Mouse (Mus musculus): ENCODE measurements around the gene Ell. TPM values are rescaled to one million over a fixed set of nuclear protein-coding genes. Genes with fewer than 3 reads are reported as not detected.

Gene Ell
- polyA plus RNA-seq, 1 experiment: 3.3 TPM

DNA sequence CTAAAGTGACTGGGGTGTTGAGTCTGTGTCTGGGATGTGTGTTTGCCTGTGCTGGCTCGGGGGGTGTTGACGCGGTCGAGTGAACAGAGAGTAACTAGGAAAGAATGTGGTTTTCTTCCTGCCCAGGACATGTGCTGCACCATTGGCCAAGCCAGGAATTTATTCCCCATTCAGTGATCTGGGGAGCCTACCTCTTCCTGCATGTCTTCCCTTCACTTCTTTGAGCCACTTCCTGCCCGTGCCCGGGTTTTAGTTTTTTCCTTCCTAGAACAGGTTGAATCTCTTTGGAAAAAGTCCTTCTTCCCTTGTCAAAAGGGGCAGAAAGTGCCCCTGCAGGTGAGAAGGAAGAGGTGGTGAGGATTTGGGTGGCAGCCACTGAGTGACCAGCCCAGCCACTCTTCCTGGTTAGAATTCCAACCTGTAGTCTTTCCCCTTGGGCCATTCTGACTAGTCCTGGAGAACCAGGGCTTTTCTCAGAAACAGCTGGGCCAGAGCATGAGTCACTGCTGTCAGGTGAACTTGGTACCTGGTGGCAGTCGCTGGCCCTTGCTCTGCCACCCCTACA, 1.3 kb downstream of the Ell start:
- H3K4me3 ChIP-seq (replicated peaks): peak overlapping the region; percentile 93
- no peaks in the 10 kb centered on the region for H3K27me3 ChIP-seq (ENCODE audit: control insufficient read depth)
- H3K9me3 ChIP-seq (ENCODE audit: control insufficient read depth, low read length): no peaks in the 10 kb centered on the region
- peaks cover 53% of the 10 kb centered on the region for H3K36me3 ChIP-seq (ENCODE audit: control insufficient read depth)
- peaks cover 68% of the 10 kb centered on the region for H3K4me1 ChIP-seq (ENCODE audit: control insufficient read depth)
- TF ChIP-seq TAL1 (IDR thresholded peaks at IDR 0.05; ENCODE audit: low read length) (no peak), GATA1 (IDR thresholded peaks at IDR 0.05; ENCODE audit: low read length) (no peak)

DNA sequence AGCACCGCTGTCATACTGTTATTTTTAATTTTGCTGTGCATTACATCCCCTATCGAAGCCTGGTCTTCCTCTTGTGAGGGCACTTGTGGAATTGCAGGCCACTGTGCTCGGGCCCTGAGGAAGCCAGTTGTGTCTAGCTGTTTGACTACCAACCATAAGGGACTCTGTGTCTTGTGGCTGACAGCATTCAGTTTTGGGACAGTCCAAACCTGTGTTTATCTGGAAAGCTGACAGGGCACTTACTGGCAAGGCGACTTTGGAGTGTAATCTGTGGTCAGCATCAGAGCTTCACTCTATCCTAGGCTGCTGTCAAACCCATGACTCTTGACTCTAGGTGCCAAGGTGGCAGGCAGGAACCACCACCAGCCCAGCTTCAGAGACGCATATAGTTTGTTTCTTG, 1.8 kb downstream of the Ell start:
- TF ChIP-seq TAL1 (IDR thresholded peaks at IDR 0.05; ENCODE audit: low read length): no peak
- no peak for TF ChIP-seq GATA1 (IDR thresholded peaks at IDR 0.05; ENCODE audit: low read length)
- Histone ChIP-seq H3K4me1 (ENCODE audit: control insufficient read depth) (peaks cover 73% of the 10 kb centered on the region), H3K27me3 (ENCODE audit: control insufficient read depth) (no peaks in the 10 kb centered on the region), H3K36me3 (ENCODE audit: control insufficient read depth) (peaks cover 53% of the 10 kb centered on the region), H3K9me3 (ENCODE audit: control insufficient read depth, low read length) (no peaks in the 10 kb centered on the region), H3K4me3 (replicated peaks) (peak overlapping the region; percentile 93)

DNA sequence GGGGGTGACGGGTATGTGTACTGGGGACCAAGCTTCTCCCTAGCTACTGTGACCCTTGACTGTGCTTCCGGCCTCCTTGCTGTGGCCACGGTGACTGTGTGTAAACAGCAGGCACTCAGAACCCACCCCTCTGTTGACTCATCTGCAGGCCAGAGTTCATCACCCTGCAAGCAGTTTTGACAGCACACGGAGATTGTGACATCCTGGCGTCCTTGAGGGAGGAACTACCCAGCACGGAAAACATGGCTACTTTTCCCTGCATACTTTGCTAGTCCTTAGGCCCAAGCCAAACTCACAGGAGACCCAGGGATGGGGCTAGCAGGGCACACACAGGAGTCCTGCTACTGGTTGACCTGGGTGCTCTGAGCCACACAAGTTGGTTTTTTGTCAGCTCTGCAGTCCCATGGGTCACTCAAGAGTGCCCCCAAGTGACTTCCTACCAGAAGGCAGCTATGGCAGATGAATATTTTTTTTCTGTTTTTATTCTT, 5.0 kb downstream of the Ell start:
- H3K36me3 ChIP-seq (ENCODE audit: control insufficient read depth): peaks cover 52% of the 10 kb centered on the region
- H3K4me3 ChIP-seq (replicated peaks): no peak overlapping the region
- H3K4me1 ChIP-seq (ENCODE audit: control insufficient read depth): peaks cover 80% of the 10 kb centered on the region
- no peaks in the 10 kb centered on the region for H3K9me3 ChIP-seq (ENCODE audit: control insufficient read depth, low read length)
- TF ChIP-seq TAL1 (IDR thresholded peaks at IDR 0.05; ENCODE audit: low read length) (no peak), GATA1 (IDR thresholded peaks at IDR 0.05; ENCODE audit: low read length) (no peak)
- H3K27me3 ChIP-seq (ENCODE audit: control insufficient read depth): no peaks in the 10 kb centered on the region

DNA sequence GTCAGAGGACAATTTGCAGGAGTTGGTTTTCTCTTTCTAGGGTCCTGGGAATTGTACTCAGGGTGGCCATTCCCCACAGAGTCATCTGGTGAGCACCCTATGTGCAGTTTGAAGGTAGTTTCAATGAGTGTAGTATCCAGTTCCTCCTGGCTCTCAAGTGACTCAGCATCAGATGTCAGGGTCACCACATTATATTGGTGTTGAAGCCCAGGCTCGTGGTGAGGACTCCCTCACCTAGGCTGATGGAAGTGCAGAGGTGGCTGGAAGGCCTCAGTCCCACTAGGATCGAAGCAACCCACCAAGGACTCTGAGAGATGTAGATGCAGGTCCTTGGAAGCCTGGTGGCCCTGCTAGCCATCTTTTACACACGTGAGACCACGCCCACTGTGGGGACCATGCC, 7.2 kb downstream of the Ell start:
- Histone ChIP-seq H3K9me3 (ENCODE audit: control insufficient read depth, low read length) (no peaks in the 10 kb centered on the region), H3K27me3 (ENCODE audit: control insufficient read depth) (no peaks in the 10 kb centered on the region), H3K36me3 (ENCODE audit: control insufficient read depth) (peaks cover 47% of the 10 kb centered on the region), H3K4me1 (ENCODE audit: control insufficient read depth) (peaks cover 67% of the 10 kb centered on the region), H3K4me3 (replicated peaks) (no peak overlapping the region)
- TF ChIP-seq GATA1 (IDR thresholded peaks at IDR 0.05; ENCODE audit: low read length): no peak

DNA sequence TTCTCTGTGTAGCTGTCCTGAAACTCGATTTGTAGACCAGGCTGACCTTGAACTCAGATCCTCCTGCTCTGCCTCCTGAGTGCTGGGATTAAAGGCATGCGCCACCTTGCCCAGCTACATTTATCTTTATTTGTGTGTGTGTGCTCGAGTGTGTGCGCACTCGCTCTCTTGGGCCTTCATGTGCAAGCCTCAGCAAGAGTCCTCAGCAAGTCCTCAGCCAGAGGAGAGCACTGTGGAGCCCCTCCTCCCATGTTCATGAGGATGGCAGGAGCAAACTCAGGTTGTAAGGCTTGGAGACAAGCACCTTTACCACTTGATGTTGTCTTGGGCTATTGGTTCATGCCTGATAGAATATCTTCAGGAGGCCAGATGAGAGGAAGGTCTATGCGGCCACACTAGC, 8.5 kb downstream of the Ell start:
- Histone ChIP-seq H3K27me3 (ENCODE audit: control insufficient read depth) (no peaks in the 10 kb centered on the region), H3K9me3 (ENCODE audit: control insufficient read depth, low read length) (no peaks in the 10 kb centered on the region), H3K4me3 (replicated peaks) (no peak overlapping the region), H3K4me1 (ENCODE audit: control insufficient read depth) (peaks cover 70% of the 10 kb centered on the region), H3K36me3 (ENCODE audit: control insufficient read depth) (peaks cover 42% of the 10 kb centered on the region)
- TF ChIP-seq GATA1 (IDR thresholded peaks at IDR 0.05; ENCODE audit: low read length) (no peak), TAL1 (IDR thresholded peaks at IDR 0.05; ENCODE audit: low read length) (no peak)

DNA sequence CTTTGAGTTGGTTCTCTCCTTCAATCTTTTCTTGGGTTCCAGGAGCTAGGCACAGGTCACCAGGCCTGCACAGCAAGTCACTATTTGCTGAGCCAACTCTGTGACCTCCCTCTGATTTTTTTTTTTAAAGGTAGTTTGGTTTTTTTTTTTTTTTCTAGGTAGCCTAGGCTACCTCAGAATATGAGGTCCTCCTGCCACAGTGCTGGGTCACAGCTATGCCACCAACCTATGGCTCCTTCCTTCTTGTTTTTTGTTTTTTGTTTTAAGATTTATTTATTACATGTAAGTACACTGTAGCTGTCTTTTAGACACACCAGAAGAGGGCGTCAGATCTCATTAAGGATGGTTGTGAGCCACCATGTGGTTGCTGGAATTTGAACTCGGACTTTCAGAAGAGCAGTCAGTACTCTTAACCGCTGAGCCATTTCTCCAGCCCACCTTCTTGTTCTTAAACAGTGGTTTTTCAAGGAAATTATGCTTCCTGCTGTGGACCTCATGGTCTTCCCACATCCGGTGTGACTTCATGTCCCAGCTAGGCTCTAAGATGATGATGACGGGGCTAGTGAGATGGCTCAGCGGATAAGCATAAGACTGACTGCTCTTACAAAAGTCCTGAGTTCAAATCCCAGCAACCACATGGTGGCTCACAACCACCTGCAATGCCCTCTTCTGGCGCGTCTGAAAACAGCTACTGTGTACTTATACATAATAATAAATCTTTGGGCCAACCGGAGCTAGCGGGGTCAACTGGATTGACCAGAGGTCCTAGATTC, 10.3 kb downstream of the Ell start:
- Histone ChIP-seq H3K4me3 (replicated peaks) (no peak overlapping the region), H3K36me3 (ENCODE audit: control insufficient read depth) (peaks cover 33% of the 10 kb centered on the region), H3K4me1 (ENCODE audit: control insufficient read depth) (peaks cover 65% of the 10 kb centered on the region), H3K27me3 (ENCODE audit: control insufficient read depth) (no peaks in the 10 kb centered on the region), H3K9me3 (ENCODE audit: control insufficient read depth, low read length) (no peaks in the 10 kb centered on the region)
- TF ChIP-seq GATA1 (IDR thresholded peaks at IDR 0.05; ENCODE audit: low read length) (no peak), TAL1 (IDR thresholded peaks at IDR 0.05; ENCODE audit: low read length) (no peak)

DNA sequence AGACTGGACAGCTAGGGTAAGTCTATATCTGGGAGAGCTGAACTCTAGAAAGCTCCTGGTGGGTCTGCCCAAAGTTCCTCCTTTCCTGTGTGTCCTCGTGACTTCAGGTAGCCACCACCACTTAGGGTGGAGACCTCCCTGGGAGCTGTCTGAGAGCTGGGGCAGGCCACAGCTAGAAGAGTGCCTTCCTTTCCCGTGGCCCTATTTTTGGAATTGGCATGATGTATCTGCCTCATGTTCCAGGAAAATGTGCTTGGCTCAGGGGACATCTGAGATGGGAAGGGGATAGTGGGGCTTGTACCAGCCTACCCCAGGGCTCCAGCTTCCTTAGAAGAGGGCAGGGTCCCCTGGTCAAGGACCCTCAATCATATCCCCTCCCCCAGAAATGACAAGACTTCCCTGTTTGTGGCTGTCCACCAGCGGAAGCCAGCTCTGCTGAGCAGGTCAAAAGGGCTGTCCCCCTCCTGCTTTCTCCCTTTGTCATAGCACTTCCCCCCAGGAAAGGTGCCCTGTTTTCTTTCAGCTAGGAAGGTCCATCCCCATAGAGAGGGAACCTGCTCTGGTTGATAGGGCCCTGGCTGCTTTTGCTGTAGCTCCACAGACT, 12.4 kb downstream of the Ell start:
- Histone ChIP-seq H3K36me3 (ENCODE audit: control insufficient read depth) (peaks cover 22% of the 10 kb centered on the region), H3K4me1 (ENCODE audit: control insufficient read depth) (peaks cover 53% of the 10 kb centered on the region), H3K9me3 (ENCODE audit: control insufficient read depth, low read length) (no peaks in the 10 kb centered on the region), H3K4me3 (replicated peaks) (no peak overlapping the region), H3K27me3 (ENCODE audit: control insufficient read depth) (no peaks in the 10 kb centered on the region)
- TF ChIP-seq TAL1 (IDR thresholded peaks at IDR 0.05; ENCODE audit: low read length): no peak
- no peak for TF ChIP-seq GATA1 (IDR thresholded peaks at IDR 0.05; ENCODE audit: low read length)

DNA sequence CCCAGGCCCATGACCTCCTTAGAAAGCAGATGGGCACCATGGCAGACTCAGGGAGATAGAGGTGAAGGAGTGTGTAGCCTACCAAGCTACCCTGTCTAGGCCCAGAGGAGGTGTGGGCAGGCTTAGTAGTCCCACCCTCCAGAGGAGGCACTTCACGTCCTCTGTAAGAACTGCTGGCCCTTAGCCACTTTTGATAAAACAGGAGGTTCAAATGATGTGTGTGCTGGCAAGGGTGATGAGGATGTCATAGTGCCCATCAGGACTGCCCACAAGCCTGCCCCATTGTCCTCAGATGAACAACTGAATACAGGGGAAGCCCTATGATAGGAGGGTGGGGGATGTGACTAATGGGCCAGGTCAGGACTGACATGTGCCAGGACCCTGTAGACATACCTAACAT, 13.6 kb downstream of the Ell start:
- no peak for TF ChIP-seq GATA1 (IDR thresholded peaks at IDR 0.05; ENCODE audit: low read length)
- no peak for TF ChIP-seq TAL1 (IDR thresholded peaks at IDR 0.05; ENCODE audit: low read length)
- Histone ChIP-seq H3K4me1 (ENCODE audit: control insufficient read depth) (peaks cover 52% of the 10 kb centered on the region), H3K4me3 (replicated peaks) (no peak overlapping the region), H3K9me3 (ENCODE audit: control insufficient read depth, low read length) (no peaks in the 10 kb centered on the region), H3K27me3 (ENCODE audit: control insufficient read depth) (no peaks in the 10 kb centered on the region), H3K36me3 (ENCODE audit: control insufficient read depth) (peaks cover 28% of the 10 kb centered on the region)

DNA sequence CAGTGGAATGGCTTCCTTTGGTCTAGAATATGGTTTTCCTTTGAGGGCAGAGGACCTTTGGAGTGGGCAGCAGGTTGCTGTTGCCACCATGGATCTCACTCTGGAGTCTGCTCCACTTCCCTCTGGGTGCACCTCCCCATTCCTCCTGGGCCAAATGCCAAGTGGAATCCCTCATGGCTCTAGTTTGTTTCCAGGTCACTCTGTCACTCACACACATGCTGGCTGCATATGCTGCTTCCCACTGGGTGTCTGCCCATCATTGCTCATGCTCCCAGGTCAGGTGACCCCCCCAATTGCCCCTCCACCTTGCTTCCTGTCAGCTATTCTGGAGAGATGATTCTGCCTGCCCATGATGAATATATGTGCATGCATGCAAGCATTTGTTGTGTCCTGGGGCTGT, 14.5 kb downstream of the Ell start:
- H3K9me3 ChIP-seq (ENCODE audit: control insufficient read depth, low read length): no peaks in the 10 kb centered on the region
- H3K4me3 ChIP-seq (replicated peaks): no peak overlapping the region

More for the DNA sequence above, 14.5 kb downstream of the Ell start:
- peaks cover 29% of the 10 kb centered on the region for H3K36me3 ChIP-seq (ENCODE audit: control insufficient read depth)
- TF ChIP-seq GATA1 (IDR thresholded peaks at IDR 0.05; ENCODE audit: low read length) (no peak), TAL1 (IDR thresholded peaks at IDR 0.05; ENCODE audit: low read length) (no peak)
- H3K27me3 ChIP-seq (ENCODE audit: control insufficient read depth): no peaks in the 10 kb centered on the region
- H3K4me1 ChIP-seq (ENCODE audit: control insufficient read depth): peaks cover 53% of the 10 kb centered on the region

Data from erythroblast, embryonic 14.5 days (primary cell).